Mouse (Mus musculus): ENCODE data around the gene Map7. TPM values are rescaled to one million over a fixed set of nuclear protein-coding genes. Genes with fewer than 3 reads are reported as not detected.
A peak's percentile ranks its signal among the peaks of the same experiment; 100 is the strongest.

The Map7 gene
- polyA plus RNA-seq, 1 experiment, result 6.7 TPM

DNA sequence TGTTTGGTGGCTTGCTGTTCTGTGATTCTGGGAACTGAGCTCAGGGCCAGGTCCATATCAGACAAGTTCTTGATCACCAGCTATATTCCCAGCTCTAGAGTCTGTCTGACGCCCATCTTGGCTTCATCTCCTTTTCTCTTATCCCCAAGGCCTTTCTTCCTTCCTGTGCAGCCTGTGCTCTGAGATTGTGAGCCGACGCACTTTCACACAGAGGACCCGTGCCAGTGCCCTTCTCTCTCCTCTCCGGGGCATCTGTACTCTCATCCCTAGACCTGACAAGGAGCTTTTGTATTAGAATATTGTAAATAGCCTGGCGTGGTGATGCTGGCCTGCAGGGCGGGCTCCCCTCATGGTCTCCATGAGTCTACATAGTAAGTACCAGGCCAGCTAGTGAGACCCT lies 7.1 kb downstream of the Map7 start:
- DNase-seq (ENCODE audit: low read depth), result no peak
- TF ChIP-seq POLR2A (IDR thresholded peaks at IDR 0.05; ENCODE audit: borderline replicate concordance, extremely low read depth, insufficient read depth, insufficient read length, poor library complexity, severe bottlenecking) (no peak), CTCF (IDR thresholded peaks at IDR 0.05; ENCODE audit: borderline replicate concordance, extremely low read depth, insufficient read depth, insufficient read length) (no peak)

DNA sequence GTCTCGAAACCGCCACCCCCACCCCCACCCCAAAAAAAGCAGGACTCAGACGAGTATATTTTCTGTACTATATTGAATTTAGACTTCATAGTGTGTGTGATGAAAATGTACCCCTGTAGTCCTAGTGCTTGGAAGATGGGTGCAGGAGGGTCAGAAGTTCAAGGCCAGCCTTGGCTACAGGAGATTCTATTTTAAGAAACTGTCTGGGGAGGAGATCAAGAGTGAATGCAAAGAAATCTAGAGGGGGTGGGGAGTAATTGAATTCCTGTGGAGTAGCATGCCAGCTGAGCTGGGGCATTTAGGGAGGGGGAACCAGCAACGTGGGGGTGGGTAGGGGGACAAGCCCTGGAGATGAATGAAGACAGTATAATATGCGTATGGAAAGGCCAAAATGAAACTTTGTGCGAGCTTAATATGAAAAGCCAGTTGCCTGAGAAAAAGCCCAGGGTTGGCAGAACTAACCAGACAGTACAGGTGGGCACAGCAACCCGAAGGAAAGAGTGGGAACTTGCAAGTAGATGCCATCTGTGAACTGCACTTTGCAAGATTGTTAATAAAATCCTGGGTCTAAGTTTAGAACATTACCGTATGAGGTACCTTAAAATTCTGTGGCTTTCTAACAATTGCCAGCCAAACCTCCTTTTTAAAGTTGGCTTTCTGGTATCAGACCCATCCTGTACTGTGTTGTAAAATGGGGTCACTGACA lies 8.9 kb downstream of the Map7 start:
- no peak for TF ChIP-seq POLR2A (IDR thresholded peaks at IDR 0.05; ENCODE audit: borderline replicate concordance, extremely low read depth, insufficient read depth, insufficient read length, poor library complexity, severe bottlenecking)
- no peak for TF ChIP-seq CTCF (IDR thresholded peaks at IDR 0.05; ENCODE audit: borderline replicate concordance, extremely low read depth, insufficient read depth, insufficient read length)

DNA sequence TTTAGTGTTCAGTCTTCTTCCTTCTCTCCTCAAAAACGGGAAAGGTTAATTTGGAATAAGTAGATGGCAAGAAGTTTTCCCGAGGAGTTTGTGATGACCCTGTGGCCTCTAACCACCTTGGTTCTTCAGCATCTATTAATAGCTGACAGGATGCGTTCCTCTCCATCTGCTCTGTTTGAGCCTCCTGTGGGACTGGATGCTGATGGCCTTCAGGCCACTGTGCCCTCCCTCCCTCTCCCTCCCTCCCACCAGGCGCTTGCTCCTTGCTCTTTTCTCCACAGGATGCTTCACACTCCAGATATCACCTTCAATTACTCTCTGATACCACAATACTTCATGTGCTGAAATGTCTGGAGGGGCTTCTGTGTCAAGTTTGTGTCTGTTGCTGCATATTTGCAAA lies 10.5 kb downstream of the Map7 start:
- no peak for DNase-seq (ENCODE audit: low read depth)
- no peak for TF ChIP-seq POLR2A (IDR thresholded peaks at IDR 0.05; ENCODE audit: borderline replicate concordance, extremely low read depth, insufficient read depth, insufficient read length, poor library complexity, severe bottlenecking)
- no peak for TF ChIP-seq CTCF (IDR thresholded peaks at IDR 0.05; ENCODE audit: borderline replicate concordance, extremely low read depth, insufficient read depth, insufficient read length)

More for the DNA sequence above, 8.9 kb downstream of the Map7 start:
- DNase-seq (ENCODE audit: low read depth), result no peak

DNA sequence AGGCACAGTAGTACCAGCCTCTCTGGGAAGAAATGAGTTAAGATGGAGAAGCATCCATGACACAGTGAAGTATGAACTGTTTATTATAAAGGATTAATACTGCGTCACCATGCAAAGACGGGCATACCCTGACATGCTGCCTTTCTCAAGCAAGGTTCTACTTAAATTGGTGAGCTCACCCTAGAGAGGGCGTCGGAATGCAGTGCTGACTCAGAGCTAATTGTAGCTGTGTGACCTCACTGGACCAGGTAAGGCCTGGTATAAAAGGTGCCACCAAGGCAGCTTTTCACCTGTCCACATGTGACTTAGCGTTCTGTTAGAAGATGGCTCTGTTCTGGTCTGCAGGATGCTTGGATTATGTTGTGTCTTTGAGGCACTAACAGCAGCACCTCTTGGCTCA lies 11.0 kb downstream of the Map7 start:
- no peak for DNase-seq (ENCODE audit: low read depth)
- no peak for TF ChIP-seq POLR2A (IDR thresholded peaks at IDR 0.05; ENCODE audit: borderline replicate concordance, extremely low read depth, insufficient read depth, insufficient read length, poor library complexity, severe bottlenecking)
- TF ChIP-seq CTCF (IDR thresholded peaks at IDR 0.05; ENCODE audit: borderline replicate concordance, extremely low read depth, insufficient read depth, insufficient read length), result no peak

DNA sequence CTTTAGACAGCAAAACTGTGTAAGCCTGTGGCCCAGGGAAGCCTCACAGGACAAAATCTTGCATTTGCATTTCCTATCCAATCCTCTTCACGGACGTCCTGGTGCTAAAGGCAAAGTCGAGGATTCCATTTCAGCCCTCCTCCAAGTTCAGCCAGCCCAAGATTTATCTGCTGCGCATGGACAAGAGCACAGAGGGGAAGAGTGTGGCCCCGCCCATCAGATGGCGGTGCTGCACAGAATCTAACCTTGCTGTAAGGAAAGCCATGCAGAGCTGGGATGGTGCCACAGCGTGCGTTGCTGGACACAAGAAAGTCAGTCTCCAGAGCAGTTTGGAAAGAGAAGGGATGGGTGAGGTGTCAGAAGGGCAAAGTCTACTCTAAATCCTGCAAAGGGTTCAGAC lies 12.6 kb downstream of the Map7 start:
- DNase-seq (ENCODE audit: low read depth), result no peak
- no peak for TF ChIP-seq POLR2A (IDR thresholded peaks at IDR 0.05; ENCODE audit: borderline replicate concordance, extremely low read depth, insufficient read depth, insufficient read length, poor library complexity, severe bottlenecking)
- TF ChIP-seq CTCF (IDR thresholded peaks at IDR 0.05; ENCODE audit: borderline replicate concordance, extremely low read depth, insufficient read depth, insufficient read length), result no peak

DNA sequence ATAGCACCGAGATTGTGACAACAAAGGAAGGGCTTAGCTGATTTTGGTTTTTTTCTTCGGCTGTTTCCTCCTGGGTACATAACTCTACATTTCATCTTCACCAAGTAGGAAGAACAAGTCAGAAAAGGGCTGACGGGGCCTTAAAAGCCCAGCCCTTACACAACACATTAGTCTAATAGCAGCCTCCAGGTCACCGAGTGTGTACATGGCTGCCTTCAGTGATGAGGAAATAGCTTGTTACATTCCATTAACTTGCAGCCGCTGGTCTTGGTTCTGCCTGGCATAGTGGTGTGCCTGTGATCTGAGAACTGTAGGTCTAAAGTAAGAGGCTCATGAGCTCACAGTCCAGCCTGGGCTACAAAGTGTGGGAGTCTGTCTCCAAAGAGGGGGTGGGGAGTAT lies 16.5 kb downstream of the Map7 start:
- DNase-seq (ENCODE audit: low read depth), result no peak
- TF ChIP-seq CTCF (IDR thresholded peaks at IDR 0.05; ENCODE audit: borderline replicate concordance, extremely low read depth, insufficient read depth, insufficient read length) (no peak), POLR2A (IDR thresholded peaks at IDR 0.05; ENCODE audit: borderline replicate concordance, extremely low read depth, insufficient read depth, insufficient read length, poor library complexity, severe bottlenecking) (no peak)

DNA sequence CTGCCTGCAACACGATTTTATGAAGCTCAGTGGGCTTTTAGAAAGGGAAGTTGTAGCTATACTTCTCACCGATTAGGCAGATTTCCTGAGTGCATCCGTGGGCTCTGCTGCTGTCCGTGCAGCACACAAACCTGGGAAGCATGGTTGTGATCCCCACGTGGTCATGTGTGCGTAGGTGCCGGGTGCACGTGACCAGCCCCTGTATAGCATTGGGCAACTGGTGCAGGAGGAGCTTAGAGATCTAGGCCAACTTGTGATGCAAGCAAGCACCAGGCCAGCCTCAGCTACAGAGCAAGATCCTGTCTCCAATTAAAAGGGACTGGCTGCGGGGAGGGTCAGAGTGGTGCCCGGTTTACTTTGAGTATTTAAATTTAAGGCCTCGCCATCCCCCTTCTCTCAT lies 18.5 kb downstream of the Map7 start:
- no peak for DNase-seq (ENCODE audit: low read depth)
- no peak for TF ChIP-seq CTCF (IDR thresholded peaks at IDR 0.05; ENCODE audit: borderline replicate concordance, extremely low read depth, insufficient read depth, insufficient read length)
- no peak for TF ChIP-seq POLR2A (IDR thresholded peaks at IDR 0.05; ENCODE audit: borderline replicate concordance, extremely low read depth, insufficient read depth, insufficient read length, poor library complexity, severe bottlenecking)

DNA sequence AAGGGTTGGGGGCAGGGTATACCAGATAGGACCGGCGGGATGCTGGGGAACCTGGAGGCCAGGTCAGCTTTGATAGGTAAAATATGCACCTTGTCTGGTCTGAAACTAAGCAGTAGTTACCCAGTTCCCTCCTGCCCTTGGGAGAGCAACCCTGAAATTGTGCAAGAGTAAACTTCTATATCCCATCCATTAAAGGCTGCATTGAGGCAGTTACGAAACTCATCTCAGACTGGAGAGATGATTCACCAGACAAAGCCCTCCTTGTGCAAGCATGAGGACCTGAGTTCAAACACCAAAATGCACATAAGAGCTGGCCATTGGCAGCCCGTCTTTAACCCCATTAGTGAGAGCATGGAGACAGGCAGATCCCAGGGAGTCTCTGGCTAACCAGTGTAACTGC lies 19.2 kb downstream of the Map7 start:
- DNase-seq (ENCODE audit: low read depth), result no peak
- no peak for TF ChIP-seq POLR2A (IDR thresholded peaks at IDR 0.05; ENCODE audit: borderline replicate concordance, extremely low read depth, insufficient read depth, insufficient read length, poor library complexity, severe bottlenecking)
- no peak for TF ChIP-seq CTCF (IDR thresholded peaks at IDR 0.05; ENCODE audit: borderline replicate concordance, extremely low read depth, insufficient read depth, insufficient read length)

DNA sequence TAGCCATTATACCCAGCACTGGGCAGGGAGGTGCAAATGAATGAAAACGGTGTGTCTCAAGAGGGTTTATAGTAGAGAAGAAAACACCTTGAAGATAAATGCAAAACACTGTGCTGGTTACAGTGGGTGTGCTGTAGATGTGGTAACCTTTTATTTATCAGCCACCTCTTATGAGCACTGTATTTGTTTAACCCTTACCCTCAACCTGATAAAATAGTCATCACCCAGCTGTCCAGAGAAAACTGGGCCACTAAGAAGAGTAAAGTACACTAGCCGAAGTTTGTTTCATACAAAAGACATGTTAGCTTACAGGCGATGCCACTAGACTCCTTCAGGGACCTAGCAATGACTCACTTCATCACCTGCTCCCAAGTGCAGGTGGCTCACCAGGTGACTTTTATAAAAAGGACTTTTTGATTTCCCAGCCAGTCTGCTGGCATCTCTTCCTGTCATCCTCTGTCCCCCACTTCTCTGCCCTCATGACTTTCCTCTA lies 21.0 kb downstream of the Map7 start:
- DNase-seq (ENCODE audit: low read depth), result no peak
- TF ChIP-seq CTCF (IDR thresholded peaks at IDR 0.05; ENCODE audit: borderline replicate concordance, extremely low read depth, insufficient read depth, insufficient read length) (no peak), POLR2A (IDR thresholded peaks at IDR 0.05; ENCODE audit: borderline replicate concordance, extremely low read depth, insufficient read depth, insufficient read length, poor library complexity, severe bottlenecking) (no peak)

DNA sequence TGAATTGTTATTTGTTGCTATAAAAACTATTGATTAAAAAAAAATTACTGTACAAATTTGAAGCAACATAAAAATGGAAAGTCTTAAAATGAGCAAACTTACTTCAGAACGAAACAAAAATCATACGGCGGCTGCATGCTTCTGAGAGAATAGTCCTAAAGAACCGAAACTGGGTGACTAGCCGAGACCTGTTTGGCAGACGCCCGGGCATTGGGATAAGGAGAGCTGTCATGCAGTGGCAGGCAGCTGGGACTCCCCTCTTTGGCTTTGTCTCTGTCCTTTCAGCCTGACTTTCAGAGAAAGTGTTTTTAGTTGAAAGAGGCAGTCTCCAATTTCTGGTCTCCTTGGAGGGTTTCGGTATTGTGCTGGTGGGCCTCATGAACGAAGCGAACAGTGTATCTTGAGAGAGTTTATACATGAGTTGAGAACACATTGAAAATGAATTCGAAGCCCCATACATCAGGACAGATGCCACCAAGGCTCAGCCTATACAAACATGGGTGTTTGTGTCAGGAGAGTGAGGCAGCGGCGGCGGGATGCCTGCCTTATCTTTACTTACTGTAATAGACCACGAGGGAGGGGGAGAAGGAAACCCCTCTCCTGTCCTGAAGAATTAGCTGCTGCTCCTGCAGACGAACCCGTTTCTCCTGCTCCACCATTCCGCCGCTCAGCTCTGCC lies 21.8 kb downstream of the Map7 start:
- DNase-seq (ENCODE audit: low read depth), result peak; percentile 57
- no peak for TF ChIP-seq POLR2A (IDR thresholded peaks at IDR 0.05; ENCODE audit: borderline replicate concordance, extremely low read depth, insufficient read depth, insufficient read length, poor library complexity, severe bottlenecking)
- no peak for TF ChIP-seq CTCF (IDR thresholded peaks at IDR 0.05; ENCODE audit: borderline replicate concordance, extremely low read depth, insufficient read depth, insufficient read length)

DNA sequence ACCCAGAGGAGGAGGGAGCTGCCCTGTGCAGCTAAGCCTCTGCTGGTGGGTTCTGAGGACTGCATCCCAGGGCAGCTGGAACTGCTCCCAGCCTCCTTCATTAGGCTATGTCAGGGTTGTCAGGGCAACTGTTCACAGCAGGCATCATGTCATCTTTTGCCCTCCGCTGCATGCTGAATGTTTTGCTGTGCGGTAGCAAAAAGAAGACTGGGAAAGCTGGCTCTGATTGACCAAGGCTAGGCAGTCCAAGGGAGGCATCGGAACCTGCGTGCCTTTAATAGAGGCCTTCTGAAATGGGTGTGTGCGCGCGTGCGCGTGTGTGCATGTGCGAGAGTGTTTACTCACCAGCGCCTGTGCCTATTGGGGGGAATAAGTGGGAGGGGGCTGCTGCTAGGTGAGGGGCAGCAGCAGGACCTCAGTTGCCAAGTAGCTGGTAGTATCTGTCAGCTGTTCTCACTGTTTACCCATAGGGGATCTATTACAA lies 22.4 kb downstream of the Map7 start:
- TF ChIP-seq CTCF (IDR thresholded peaks at IDR 0.05; ENCODE audit: borderline replicate concordance, extremely low read depth, insufficient read depth, insufficient read length) (peak; percentile 87), POLR2A (IDR thresholded peaks at IDR 0.05; ENCODE audit: borderline replicate concordance, extremely low read depth, insufficient read depth, insufficient read length, poor library complexity, severe bottlenecking) (no peak)
- peak; percentile 96 for DNase-seq (ENCODE audit: low read depth)
